Mouse (Mus musculus): ENCODE results near the gene Ttpal.
"Not testable (repeated sequence)": the region's sequence is repeated elsewhere in the genome, so short reads cannot be mapped to it uniquely, and the experiment has no call there.

Gene Ttpal

DNA sequence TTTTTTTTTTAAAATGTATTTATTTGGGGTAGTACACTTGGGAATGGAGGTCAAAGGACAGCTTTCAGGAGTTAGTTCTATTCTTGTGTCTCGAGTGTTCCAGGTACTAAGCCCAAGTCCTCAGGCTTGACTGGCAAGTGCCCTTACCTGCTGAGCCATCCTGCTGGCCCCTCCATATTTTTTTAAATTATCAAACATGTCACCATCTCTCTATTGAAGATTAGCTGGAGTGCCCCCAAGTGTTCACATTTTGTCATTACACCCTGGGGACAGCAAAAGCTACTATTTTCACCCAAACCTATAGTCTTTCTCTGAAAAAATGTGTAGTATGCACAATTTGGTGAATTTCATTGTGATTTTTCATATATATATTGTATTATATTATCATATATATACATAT, 10.0 kb upstream of the Ttpal start:
- peak in 1 of 2 experiments; percentile 73 for DNase-seq

DNA sequence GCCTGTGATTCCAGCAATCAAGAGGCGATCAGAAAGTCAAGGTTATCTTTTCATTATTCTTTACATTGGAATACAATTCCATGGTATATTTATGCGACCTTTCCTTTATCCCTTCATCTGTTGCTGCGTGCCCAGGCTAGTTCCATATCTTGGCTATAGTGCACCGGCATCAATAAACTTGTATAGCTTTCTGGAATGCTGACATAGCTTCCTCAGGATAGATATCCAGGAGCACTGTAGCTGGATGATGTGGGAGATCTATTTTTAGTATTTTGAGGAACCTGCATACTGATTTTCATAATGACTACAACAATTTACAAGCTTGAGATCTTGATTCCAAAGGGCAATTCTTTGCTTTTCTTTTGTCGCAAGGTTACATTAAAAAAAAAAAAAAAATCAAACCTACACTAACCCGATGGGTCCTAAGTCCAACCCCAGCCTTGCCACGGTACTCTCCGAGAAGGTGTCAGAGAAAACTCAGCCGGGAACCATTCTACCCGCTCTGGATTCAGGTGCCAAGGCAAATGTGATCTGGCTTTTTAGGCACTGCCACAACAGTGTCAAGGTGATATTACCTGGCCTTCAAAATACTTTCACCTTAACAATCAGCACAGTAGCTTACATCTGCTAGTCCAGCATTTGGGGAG, 8.4 kb upstream of the Ttpal start:
- peak; percentile 52 to 69 for DNase-seq

DNA sequence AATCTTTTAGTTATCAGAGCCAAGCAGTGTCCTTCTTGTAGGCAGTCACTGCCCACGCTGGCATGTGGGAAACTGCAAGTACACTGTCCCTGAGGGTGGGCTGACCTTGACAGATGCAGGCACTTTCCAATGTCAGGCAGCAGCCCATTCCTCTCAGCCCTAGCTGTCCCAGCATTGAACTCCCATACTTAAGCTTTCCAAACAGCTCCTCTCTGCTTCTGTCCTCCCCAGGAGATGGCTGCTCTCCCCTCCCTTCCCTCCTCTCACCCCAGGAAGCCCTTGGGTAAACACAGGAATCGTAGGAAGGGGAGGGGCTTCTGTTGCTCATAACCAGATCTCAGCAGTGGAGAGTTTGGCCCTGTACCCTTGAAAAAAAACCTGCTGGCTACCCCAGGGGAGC, 7.0 kb upstream of the Ttpal start:
- DNase-seq, result peak; percentile 49 to 74

DNA sequence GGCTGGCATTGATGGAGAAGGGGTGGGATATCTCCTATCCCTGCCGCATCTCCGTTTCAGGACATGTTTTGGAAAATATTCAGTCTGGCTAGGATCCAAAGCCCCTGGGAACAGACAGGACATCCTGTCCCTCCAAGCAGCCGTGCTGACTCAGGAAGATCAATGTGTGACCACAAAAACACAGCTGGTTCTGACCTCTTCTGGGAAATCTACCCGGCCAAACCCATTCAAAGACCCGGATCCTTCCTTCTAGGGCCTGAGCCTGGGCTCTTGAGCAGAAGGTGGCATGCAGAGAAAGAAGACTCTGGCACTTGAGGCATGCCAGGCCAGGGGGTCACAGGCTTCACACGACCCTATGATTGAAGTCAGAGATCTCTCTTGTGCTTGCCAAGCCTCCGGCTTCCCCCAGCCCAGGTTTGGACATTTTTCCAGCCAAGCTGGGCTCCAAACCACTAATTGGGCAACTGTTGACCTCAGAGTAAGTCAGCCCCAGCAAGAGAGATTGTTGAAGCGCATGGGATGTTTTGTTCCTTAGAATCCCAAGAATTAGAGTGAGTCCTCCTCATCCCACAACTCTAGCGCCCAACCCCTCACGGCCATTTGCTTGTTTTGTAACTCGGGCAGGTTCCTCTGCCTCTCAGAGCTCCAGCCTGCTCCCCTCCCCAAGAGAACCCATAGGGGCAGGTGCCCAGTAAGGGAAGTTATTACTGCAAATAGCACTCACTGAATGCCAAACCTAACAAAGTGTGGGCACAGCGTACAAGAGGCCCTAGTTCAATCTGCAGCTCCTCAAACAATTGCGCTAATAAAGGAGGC, 5.8 kb upstream of the Ttpal start:
- peak; percentile 81 to 90 for DNase-seq

DNA sequence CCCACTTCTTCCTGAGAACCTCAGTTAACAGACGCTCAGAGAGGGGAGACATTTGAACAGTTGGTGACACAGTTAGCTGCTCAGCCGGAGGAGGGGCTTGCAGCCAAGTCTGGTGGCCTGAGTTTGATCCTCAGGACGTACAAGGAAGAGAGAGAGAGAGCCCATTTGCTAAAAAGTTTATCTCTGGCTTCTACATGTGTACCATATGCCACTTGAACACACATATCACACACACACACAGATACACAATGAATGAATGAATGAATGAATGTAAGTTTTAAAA, 5.3 kb upstream of the Ttpal start:
- DNase-seq, result peak in 1 of 2 experiments; percentile 36

DNA sequence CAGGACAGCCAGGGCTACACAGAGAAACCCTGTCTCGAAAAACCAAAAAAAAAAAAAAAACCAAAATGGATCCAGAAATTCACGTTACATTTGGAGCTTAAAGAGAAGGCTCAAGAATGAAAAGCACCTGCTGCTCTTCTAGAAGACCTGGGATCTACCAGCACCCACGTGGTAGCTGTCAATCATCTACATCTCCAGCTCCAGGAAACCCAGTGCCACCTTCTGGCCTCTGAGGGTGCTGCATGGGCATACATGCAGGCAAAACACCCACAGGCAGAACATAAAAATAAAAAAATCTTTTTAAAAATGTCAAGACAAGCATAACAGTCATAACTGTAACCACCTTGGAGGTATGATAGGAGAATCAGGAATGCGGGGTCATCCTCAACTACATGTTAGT, 4.5 kb upstream of the Ttpal start:
- DNase-seq, result peak; percentile 88 to 89

DNA sequence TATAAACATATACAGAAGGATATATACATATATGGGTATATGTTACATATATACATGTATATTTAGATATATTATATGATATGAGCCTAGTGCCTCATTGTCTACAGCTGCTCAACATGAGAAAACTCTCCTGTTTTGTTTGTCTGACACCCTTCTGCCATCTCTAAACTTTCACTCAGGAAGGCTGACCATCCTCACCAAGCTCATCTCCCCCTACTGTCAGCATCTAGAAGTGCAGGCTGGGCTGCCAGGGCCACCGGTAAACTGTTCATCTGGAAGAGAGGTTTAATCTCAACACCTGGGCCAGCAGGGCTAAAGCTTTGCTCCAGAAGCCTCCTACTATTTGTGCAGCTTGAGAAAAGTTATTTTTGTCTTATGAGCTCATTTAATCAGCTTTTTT, 2.9 kb upstream of the Ttpal start:
- DNase-seq, result peak; percentile 80 to 85

DNA sequence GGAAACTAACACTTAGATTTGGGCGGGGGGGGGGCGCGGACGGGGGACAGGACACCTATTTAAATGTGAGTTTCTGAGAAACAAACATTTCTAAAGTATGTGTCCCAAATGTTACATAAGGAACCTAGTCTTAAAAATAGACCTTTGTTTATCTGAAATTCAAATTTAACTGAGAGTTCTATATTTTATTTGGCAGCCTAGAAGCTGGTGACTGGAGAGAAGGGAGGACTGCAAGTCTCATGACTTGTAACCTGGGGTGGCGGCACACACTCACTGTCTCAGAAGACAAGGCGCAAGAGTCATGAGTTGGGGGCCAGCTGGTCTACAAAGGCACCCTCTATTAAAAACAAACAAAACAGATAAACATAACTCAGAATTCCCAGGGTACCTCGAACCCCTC, 1.0 kb upstream of the Ttpal start:
- no peak for DNase-seq

DNA sequence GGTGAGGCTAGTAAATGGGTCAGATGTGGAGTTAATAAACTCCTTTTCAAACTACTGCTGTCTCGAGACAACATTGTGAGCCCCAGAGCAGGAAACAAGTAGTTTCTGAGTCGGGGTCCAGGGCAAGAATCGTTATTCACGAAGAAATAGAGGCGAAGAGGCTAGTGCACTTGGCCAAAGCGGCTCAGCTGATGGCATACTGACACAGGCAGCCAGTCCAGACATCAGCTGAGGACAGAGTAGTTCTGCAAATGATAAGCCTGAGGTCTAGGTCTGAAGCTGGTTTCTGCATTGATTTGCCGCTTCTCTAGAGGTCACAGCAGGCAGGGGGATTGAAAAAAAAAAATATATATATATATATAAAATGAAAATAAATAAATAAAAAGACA, 408 bp upstream of the Ttpal start:
- no peak for DNase-seq

DNA sequence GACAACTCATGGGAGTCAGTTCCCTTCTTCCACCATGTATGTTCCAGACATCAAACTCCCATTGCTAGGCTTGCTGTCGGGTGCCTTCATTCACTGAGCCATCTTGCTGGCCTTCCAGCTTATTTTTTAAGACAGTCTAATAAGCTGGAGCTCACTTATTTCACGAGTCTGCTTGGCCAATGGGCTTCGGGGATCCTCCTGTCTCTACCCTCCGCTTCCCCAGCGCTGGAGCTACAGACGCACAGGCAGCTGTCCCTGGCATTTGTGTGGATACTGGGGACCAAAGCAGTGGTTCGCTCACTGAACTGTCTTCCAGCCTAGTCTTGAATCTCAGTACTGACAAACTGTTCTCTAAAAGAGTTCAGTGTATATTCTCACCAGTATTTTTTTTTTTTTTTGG, 4.0 kb downstream of the Ttpal start:
- DNase-seq, result no peak

DNA sequence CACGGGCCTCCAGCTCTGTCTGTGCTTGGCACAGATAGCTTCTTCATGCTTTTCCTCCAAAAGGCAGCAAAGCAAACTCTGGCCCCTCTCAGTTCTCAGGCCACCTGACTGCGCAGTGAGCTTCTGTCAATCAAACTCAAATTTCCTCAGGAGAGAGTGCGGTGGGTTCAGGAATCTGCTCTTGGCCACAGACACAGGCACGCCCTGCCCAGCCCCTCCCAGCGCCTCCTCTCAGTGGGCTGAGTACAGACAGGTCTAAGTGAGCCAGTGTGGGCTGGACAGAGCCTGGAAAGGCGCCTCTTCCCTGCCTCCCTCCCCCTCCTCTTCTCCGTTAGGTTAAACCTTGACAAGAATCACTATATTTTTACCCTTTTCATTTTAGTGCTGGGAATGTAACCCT, 5.9 kb downstream of the Ttpal start:
- DNase-seq, result no peak

DNA sequence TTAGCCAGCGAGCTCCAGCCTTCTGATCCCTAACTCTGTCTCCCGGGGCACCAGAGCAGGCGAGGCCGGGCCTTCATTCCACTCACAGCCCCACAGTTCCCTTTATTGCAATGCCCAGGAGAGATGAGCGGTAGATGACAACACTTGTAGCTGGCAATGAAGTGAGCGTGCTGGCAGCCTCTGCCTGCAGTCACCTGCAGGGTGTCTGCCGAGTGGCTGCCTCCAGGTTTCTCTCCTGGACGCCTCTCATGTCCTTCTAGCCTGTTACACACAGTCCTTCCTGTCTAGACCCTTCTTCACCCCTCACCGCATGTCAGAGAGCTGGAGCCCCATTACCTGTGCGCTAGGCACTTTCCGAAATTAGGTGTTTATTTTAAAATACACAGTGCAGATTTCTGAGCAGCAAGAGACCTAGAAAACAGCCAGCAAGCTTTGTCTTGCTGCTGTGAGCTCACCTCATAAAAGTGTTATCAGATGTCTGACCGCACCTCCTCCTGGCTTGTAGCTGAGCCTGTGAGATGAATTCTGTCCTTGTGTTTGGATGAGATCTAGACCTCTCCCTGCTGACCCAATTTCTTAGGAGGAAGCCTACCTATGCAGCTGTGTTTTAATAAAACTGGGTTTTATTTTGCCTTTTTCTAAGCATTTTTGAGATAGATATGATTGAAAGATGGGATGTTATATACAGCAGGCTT, 7.3 kb downstream of the Ttpal start:
- DNase-seq, result no peak

DNA sequence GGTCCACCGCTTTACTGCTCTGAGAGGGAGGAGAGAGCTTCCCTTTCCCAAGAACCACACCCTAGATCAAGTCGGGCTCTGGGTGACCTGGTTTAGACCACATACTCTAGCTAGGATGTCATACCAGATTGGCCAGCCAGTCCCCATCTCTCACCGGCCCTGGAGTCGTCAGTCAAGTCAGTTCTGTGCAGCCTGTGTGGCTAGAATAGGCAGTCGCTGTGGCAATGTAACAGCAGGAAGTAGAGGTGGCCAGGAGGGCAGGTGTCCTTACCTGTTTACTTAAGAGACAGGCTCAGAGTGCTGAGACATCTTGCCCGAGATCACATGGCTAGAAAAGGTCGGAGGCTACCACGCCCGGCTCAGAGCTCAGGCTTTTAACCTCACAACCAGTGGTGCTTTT, 9.1 kb downstream of the Ttpal start:
- no peak for DNase-seq

DNA sequence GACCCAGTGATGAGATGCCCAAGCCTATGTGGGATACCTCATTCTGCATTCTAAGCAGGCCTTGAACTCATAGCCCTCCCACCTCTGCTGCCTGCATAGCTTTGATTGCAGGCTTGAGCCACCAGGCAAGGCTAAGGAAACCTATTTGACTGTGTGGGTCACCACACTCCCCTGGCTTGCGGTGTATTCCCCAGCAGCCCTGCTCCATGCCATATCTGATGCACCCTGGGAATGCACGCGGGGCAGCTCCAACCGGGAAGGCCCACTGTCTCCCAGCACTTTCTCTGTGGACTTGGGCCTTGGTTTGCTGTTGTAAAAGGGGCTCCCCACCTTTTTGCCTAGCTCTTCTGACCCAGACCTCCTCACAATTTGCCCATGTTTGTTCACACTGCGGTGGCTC, 11.1 kb downstream of the Ttpal start:
- DNase-seq, result no peak

DNA sequence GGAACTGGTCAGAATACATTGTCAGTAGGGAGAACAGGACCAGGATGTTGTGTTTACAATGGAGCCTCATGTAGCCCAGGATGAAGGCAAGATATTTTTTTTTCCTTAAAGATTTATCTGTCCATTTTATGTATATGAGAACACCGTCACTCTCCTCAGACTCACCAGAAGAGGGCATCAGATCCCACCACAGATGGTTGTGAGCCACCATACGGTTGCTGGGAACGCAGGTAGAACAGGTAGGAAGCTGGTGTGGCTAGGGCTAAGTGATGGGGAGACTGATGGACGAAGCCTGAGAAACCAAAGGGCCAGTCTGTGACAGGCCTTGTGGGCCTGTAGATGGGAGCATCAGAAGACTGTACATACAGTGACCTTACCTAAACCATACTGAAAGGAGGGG, 11.9 kb downstream of the Ttpal start:
- no peak for DNase-seq

DNA sequence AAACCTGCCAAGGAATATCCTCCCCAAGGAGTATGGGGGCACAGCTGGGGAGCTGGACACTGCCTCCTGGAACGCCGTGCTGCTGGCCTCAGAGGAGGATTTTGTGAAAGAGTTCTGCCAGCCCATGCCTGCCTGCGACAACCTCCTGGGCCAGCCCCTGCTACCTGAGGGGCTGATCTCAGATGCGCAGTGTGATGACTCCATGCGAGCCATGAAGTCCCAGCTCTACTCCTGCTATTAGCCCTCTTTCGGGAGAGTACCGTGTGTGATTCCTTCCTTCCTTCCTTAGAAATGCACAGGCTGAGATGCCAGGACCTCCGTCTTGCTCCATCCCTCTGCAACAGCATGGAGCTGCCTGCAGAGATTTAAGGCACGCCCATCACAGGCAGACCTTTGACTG, 13.3 kb downstream of the Ttpal start:
- DNase-seq, result no peak

DNA sequence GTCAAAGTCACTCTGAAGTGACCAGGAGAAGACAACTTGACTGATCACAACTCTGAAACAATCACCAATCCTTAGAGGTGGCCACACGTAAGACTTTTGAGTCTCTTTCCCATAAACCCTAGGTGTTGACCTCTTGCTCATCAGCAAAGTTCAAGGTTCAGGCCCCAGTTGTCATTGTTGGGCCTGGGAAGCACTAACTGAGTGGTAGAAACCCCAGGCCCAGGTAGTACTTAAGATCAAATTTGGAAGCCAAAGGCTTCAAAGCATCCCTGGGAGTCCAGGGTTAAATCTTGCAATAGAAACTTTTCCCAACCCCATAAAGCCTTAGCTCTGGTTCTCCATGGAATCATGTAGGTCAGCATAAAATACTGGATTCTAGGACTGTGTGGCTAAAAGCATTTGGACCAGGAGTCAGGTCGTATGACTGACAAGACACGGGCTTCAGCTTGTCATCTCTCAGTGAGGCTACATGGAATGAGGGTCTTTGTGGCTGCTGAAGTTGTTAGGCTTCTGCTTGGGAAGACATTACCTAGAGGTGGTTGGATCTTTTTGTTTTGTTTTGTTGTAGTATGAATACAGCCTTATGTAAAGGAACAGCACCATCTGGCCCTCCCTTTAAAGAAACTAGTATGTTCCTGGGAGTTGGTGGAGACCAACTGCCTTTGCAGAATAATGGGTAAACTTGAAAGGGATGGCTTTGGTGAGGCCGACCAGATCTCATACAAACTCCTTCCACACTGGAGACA, 14.0 kb downstream of the Ttpal start:
- DNase-seq, result no peak

DNA sequence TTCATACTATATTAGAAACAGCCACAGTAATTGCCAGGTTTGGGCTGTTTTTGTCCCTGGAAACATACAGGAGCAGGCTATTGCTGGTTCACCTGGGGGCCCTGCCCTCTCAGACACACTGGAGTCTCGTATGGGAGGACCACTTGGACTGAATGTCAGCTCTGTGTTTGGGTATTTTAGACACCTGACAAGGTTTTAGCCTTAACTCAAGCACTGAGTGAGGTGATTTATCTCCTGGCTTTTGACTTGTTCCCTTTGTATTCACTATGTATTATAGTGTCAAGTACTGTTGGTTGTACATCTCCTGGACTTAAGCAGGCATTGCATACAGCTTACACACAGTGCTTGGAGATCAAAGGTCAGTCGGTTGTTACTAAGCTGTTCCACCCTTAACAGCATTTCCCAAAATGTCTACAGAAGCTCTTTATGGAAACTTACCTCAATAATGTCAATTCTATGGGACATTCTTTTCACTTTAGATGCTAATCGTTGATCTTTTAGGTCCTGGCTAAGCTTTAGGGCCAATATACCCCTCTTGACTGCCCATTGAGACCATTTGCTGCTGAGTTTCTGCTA, 14.6 kb downstream of the Ttpal start:
- DNase-seq, result no peak

DNA sequence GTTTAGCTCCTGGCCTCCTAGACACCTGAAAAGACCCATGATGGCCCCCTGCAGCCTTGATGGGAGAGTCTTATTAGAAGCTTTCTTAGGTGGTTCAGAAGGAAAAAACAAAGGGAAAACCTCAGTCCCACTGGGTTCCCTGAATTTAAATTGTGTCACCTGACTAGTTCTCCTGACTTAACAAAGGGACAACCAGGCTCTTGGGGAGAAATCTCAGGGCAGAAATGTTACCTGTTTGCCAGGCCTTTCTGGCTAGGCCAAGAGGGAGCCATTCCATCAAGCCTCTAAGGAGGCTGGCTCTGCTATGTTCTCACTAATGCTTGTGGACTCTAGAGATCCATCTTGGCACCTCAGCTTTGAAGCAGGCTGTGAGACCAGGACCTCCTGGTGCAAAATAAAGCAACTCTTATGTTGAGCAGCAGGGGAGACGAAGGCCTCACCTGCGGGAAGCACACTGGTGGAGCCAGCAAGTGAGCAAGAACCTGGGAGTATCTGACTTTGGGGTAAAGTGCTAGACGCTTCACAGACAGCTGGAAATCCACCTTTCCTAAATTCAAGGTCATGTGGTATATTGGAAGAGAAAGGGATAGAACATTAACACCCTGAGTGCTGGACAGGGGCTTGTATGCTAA, 15.2 kb downstream of the Ttpal start:
- no peak for DNase-seq

DNA sequence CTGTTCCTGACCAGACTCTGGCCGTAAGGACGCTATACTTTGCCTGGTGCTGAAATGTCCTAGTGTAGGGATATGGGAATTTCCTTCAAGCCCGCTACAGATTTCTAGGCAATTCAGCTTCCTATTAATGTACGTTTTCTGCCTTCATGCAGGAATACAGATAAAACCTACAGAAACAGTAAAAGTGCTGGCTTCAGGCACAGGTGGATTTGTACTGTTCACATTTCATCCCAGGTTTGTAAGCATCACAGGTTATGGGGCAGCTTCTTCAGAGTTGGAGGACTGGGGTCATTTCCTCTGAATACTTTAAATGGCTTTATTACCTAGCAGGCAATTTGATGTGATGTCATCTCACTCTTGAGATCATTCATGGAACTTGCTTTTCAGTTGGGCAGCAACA, 15.8 kb downstream of the Ttpal start:
- DNase-seq, result no peak

DNA sequence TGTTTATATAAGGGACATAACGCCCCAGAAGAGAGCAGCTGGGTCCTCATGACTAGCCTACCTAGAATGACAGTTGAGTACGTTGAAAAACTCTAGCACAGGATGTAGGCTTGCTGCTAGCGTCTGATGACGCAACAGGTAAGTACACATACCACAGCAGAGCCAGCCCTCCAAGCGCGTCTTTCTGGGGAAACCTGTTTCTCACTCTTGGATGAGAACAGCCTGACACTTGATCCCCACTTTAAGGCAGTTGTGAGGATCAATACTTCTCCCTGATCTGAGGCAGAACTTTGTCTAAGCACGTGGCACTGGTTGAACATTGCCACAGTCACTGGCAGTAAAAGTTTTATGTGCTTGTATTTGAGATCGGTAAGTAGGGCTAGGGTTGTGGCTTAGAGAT, 18.3 kb downstream of the Ttpal start:
- no peak for DNase-seq

DNA sequence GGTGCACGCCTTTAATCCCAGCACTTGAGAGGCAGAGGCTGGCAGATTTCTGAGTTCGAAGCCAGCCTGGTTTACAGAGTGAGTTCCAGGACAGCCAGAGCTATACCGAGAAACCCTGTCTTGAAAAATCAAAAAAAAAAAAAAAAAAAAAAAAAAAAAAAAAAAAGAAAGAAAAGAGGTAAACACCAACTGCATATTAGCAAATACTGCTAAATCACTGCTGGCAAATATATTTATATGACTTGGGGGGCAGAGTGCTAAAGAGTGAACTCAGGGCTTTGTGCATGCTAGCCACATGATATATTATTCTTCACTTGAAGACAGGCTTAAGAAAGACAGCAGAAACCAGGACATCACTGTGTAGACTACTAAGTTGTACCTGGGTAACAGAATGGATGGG, 19.3 kb downstream of the Ttpal start:
- DNase-seq, result not testable (repeated sequence)

DNA sequence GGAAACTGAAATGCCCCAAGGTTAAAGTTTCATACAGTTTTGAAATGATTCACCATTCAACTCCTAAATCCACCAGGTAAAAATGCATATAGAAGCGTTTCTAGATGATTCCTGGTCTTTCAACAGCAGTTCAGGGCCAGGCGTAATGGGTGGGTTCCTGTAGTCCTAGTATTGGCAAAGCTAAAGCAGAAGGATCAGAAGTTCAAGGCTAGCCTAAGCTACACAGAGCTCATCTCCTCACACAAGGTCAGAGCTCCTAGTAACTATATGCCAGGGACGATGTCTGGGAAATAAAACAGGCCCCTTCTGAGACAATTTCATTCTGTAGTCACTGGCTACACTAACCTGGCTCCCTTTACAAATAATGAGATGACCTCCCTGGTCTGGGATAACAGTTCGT, 29.1 kb downstream of the Ttpal start:
- no peak for DNase-seq

Measured in kidney, postnatal 25 days (tissue).